Mouse (Mus musculus) ovary, adult 10 weeks (tissue): ENCODE data around the gene Pcyt1b. TPM values are rescaled to one million over a fixed set of nuclear protein-coding genes. Genes with fewer than 3 reads are reported as not detected.

Experiments
- polyA plus RNA-seq: library from polyadenylated mRNA; stranded (reverse); fragments of 350-450 nt; fragmentation: Illumina TruSeq; extraction: RNeasy Lipid Tissue Mini Kit (QIAGEN cat#74804); gene quantifications from one replicate; pipeline ENCODE4 v1.2.3, GENCODE M21; 2014

The Pcyt1b gene
- 10.7 TPM for polyA plus RNA-seq

GRCm38 (mm10) chrX:93654218-93655002 lies at the start of gene Pcyt1b:
Gene Pcyt1b, plus strand, starts transcription at chrX:93654863.

GRCm38 (mm10) chrX:93631657-93632449 lies 22.8 kb upstream of the Pcyt1b start, which contains the start of gene Pola1:
Gene Pola1, minus strand, starts transcription at chrX:93632155.

Other genes with a start within 250 kb of the Pcyt1b start
- gene Pola1, start 22.7 kb upstream of the Pcyt1b start, polyA plus RNA-seq: 48.9 TPM
- gene Pdk3, start 177.3 kb downstream of the Pcyt1b start, polyA plus RNA-seq: 88.9 TPM